Mouse (Mus musculus) neural tube, embryonic 14.5 days (tissue): ENCODE measurements around the gene Mrps15. TPM values are rescaled to one million over a fixed set of nuclear protein-coding genes. Genes with fewer than 3 reads are reported as not detected.

ENCODE experiments used
- ATAC-seq: fragments of 200-750 bp; cut with Nextera tagmentation; 2 replicates; pipeline ENCODE4 v1.8.0; 2017; ENCODE audit warnings: low read depth, mild to moderate bottlenecking, moderate TSS enrichment, moderate library complexity
- H3K27ac ChIP-seq: fragments of 300-500 bp; sonication (generic); 2 replicates; pipeline ENCODE4 v1.5.1; 2014; ENCODE audit warnings: low read depth, mild to moderate bottlenecking, control low read depth, low read length, moderate library complexity, mixed read lengths
- H3K27me3 ChIP-seq: fragments of 300-500 bp; sonication (generic); 2 replicates; pipeline ENCODE4 v1.6.1; 2014; ENCODE audit warnings: low read length; ENCODE audit not compliant: control insufficient read depth, insufficient read depth
- H3K36me3 ChIP-seq: fragments of 300-500 bp; sonication (generic); 2 replicates; pipeline ENCODE4 v1.6.1; 2014; ENCODE audit warnings: low read length, mixed read lengths; ENCODE audit not compliant: control insufficient read depth, insufficient read depth
- H3K4me1 ChIP-seq: fragments of 300-500 bp; sonication (generic); 2 replicates; pipeline ENCODE4 v1.6.1; 2014; ENCODE audit warnings: low read length; ENCODE audit not compliant: control insufficient read depth, insufficient read depth
- H3K4me2 ChIP-seq: fragments of 300-500 bp; sonication (generic); 2 replicates; pipeline ENCODE4 v1.6.1; 2014; ENCODE audit warnings: mild to moderate bottlenecking, low read depth, low read length, control low read depth
- H3K4me3 ChIP-seq: fragments of 300-500 bp; sonication (generic); 2 replicates; pipeline ENCODE4 v1.5.1; 2014; ENCODE audit warnings: low read depth, low read length, control low read depth, mixed read lengths
- H3K9ac ChIP-seq: fragments of 300-500 bp; sonication (generic); replicated peaks from 2 replicates; pipeline ENCODE4 v1.6.1; 2014; ENCODE audit warnings: low read depth, mild to moderate bottlenecking, control low read depth, low read length, mixed read lengths
- H3K9me3 ChIP-seq: fragments of 300-500 bp; sonication (generic); 2 replicates; pipeline ENCODE4 v1.6.1; 2016; ENCODE audit warnings: low read length; ENCODE audit not compliant: control insufficient read depth
- WGBS: fragments of 180-500 bp; shearing (Covaris S2); extraction: QIAGEN DNeasy Blood & Tissue Kit; methylation state at CpG from one replicate; pipeline ENCODE4 v1.1.7; 2014; 5-methylcytosine and 5-hydroxymethylcytosine counted together
- polyA plus RNA-seq: library from polyadenylated mRNA; unstranded; fragments of >200 nt; fragmentation: Nextera tagmentation; extraction: Ambion mirVana; gene quantifications from 2 replicates; pipeline ENCODE4 v1.2.1, GENCODE M21; 2014

The Mrps15 gene
- polyA plus RNA-seq, 1 experiment from 2014 or later = 137 TPM

DNA sequence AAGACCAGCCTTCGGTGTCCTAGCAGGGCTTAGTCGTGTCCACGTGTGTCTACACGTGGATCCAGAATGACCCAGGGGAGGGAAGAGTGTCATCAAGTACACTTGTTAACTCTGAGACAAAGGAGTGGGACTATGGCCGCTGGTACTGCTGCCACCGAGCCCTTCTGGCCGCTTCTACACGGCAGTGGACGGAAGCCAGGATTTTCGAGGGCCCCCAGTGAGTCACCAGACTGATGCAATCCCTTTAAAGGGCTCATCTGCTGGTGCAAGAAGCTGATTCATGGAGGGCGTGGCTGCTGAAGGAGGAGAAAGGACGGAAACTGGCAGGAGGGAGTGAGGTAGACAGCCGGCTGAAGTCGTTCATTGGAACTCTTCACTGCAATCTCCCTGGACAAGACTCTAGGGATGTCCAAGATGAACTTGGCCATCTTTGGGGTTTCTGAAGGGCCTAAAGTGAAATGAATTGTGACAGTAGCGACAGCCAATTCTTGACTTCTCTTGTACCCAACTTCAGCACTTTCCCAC lies 56.4 kb downstream of the Mrps15 start:
- WGBS = under 1% methylated on average over 15 of the region's 15 CpGs

DNA sequence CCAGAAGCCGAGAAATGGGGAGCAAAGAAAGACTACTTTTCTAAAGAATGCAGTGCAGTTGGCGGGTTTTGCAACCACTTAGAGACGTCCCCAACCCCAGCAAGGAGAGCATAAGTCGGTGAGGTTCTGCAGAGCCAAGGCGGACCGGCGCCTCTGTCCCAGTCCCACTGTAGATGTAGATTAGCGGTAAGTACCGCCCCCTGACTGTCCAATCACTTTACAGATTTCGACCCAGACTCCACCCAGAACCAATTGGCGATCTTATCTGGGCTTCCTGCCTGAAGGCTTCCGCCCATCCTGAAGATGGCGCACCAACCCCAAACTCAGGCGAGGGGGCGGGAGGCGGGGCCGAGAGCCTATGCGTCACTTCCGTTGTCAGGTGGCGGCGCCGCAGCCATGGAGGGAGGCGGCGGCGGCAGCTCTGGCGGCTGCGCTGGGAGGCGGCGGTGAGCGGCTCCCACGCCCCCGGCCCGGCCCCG lies 56.9 kb downstream of the Mrps15 start, which contains the start of gene Stk40:
Gene Stk40 (plus strand): TSS at position 368 of the 479 bp plus-strand sequence.
- peak within 1 kb of the TSS; percentile 92 for H3K4me2 ChIP-seq
- H3K9ac ChIP-seq = peak within 1 kb of the TSS; percentile 88
- peak within 1 kb of the TSS; percentile 85 for H3K27ac ChIP-seq
- H3K9me3 ChIP-seq = no peaks in the 10 kb centered on the region
- ATAC-seq = peak; percentile 98
- WGBS = under 1% methylated on average over 31 of the region's 34 CpGs
- peak within 1 kb of the TSS; percentile 91 for H3K4me3 ChIP-seq
- H3K27me3 ChIP-seq = no peaks in the 10 kb centered on the region
- H3K36me3 ChIP-seq = no peaks in the 10 kb centered on the region
- peaks cover 32% of the 10 kb centered on the region for H3K4me1 ChIP-seq

More for the DNA sequence above, 56.4 kb downstream of the Mrps15 start:
- Histone ChIP-seq H3K9ac (peak overlapping the region; percentile 88), H3K36me3 (no peaks in the 10 kb centered on the region), H3K4me3 (peak overlapping the region; percentile 91), H3K4me2 (peak overlapping the region; percentile 92), H3K27me3 (no peaks in the 10 kb centered on the region), H3K4me1 (peaks cover 27% of the 10 kb centered on the region), H3K9me3 (no peaks in the 10 kb centered on the region), H3K27ac (peak overlapping the region; percentile 85)
- peak; percentile 47 for ATAC-seq

DNA sequence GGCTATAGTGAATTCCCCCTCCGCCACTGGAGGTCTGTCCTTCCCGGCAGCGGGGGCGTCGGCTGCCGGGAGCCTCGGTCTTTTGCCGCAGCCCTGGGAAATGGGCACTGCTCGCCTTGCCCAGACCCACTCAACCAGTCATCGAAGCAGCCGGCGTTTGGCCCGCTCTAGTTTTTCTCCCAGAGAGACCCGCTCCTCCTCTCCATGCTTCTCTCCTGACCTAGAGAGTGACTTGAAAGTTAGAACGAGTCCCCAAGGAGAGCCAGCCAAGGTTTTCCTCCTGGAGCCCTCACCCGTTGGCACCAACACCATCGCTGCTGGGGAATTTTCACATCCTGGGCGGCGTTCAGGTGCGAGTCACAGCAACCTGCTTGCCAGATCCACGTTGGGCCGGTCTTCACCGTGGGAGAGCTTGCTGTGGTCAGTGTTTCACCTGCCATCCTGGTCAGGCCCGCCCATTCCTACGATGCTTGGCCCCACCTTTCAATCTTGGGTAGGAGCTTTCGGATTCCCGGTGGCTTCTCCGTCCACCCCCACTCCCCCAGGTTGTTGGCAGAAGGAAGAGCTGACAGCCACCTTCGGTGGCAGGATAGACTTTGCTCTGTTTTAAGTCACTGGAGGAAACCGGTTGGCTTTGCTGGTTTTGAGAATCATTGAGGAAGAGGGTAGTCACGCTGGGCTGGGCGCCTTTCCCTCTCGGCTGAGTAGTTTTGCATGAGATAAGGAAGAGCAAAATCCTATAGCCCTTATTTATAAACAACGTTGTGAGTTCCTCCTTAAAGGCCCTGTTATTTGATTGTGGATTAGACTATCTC lies 57.7 kb downstream of the Mrps15 start:
- 3% methylated on average over 33 of the region's 34 CpGs for WGBS
- Histone ChIP-seq H3K27me3 (no peaks in the 10 kb centered on the region), H3K4me3 (peak overlapping the region; percentile 91), H3K9me3 (no peaks in the 10 kb centered on the region), H3K4me2 (peak overlapping the region; percentile 92), H3K4me1 (peaks cover 36% of the 10 kb centered on the region), H3K27ac (peak overlapping the region; percentile 71; the same call in 1 of the 2 replicates), H3K36me3 (no peaks in the 10 kb centered on the region), H3K9ac (peak overlapping the region; percentile 88)
- peak; percentile 28 for ATAC-seq

Other genes starting within 250 kb of the Mrps15 start
- gene Csf3r, start 22.4 kb upstream of the Mrps15 start, polyA plus RNA-seq = 0.66 and 0.75 TPM in 2 replicates
- 30.2 and 40.2 TPM in 2 replicates for gene Oscp1, start 11.6 kb downstream of the Mrps15 start, polyA plus RNA-seq
- 46.4 and 48.3 TPM in 2 replicates for gene Lsm10, start 49.7 kb downstream of the Mrps15 start, polyA plus RNA-seq
- 15.2 and 21.8 TPM in 2 replicates for gene Stk40, start 57.0 kb downstream of the Mrps15 start, polyA plus RNA-seq
- 5.4 and 14.6 TPM in 2 replicates for gene Eva1b, start 100.8 kb downstream of the Mrps15 start, polyA plus RNA-seq
- gene Sh3d21, start 116.6 kb downstream of the Mrps15 start, polyA plus RNA-seq = 0.67 and 1.5 TPM in 2 replicates
- 128 and 138 TPM in 2 replicates for gene Thrap3, start 155.8 kb downstream of the Mrps15 start, polyA plus RNA-seq
- 69.6 and 79.7 TPM in 2 replicates for gene Map7d1, start 209.4 kb downstream of the Mrps15 start, polyA plus RNA-seq
- 32.9 and 68.5 TPM in 2 replicates for gene Trappc3, start 215.4 kb downstream of the Mrps15 start, polyA plus RNA-seq
- 1.3 and 6.1 TPM in 2 replicates for gene Col8a2, start 239.9 kb downstream of the Mrps15 start, polyA plus RNA-seq